Mouse (Mus musculus): ENCODE measurements at regions not wholly inside any gene's neighbourhood (a gene's known extent, or its start where the extent isn't known, plus 50 kb on each side); places are given as distances from the start of the nearest gene placed in this dataset.

- H3K4me1 ChIP-seq (ENCODE audit: control insufficient read depth in 1 of 2, insufficient read depth in 2 of 2, low read length in 2 of 2): no peaks in the 10 kb centered on the region
- H3K36me3 ChIP-seq (ENCODE audit: control insufficient read depth in 1 of 2, insufficient read depth in 2 of 2, low read length in 2 of 2): no peaks in the 10 kb centered on the region
- H3K27ac ChIP-seq (ENCODE audit: control insufficient read depth, low read depth, low read length): no peak overlapping the region
- no peak overlapping the region for H3K9ac ChIP-seq (ENCODE audit: control insufficient read depth, low read depth, low read length, poor library complexity, severe bottlenecking)
- TF ChIP-seq MYB (IDR thresholded peaks at IDR 0.05; ENCODE audit: low read depth, low read length) (no peak), POLR2AphosphoS2 (IDR thresholded peaks at IDR 0.05; ENCODE audit: low read length) (no peak), CHD1 (IDR thresholded peaks at IDR 0.05; ENCODE audit: low read depth, low read length) (no peak), TAL1 (IDR thresholded peaks at IDR 0.05; ENCODE audit: low read length) (no peak), MAX (IDR thresholded peaks at IDR 0.05; ENCODE audit: low read length) (no peak), MXI1 (IDR thresholded peaks at IDR 0.05; ENCODE audit: low read depth, low read length) (no peak), SMC3 (IDR thresholded peaks at IDR 0.05; ENCODE audit: low read depth, low read length) (no peak), E2F4 (IDR thresholded peaks at IDR 0.05; ENCODE audit: borderline replicate concordance, low read depth, low read length) (no peak), BHLHE40 (IDR thresholded peaks at IDR 0.05; ENCODE audit: borderline replicate concordance, low read depth, low read length) (no peak), ELF1 (IDR thresholded peaks at IDR 0.05; ENCODE audit: low read depth, low read length) (no peak), ETS1 (IDR thresholded peaks at IDR 0.05; ENCODE audit: low read depth, low read length) (no peak), HCFC1 (IDR thresholded peaks at IDR 0.05; ENCODE audit: low read depth, low read length) (no peak), EP300 (IDR thresholded peaks at IDR 0.05; ENCODE audit: low read depth in 1 of 2, low read length in 2 of 2) (no peak), USF1 (IDR thresholded peaks at IDR 0.05; ENCODE audit: low read depth, low read length) (no peak), MAFK (IDR thresholded peaks at IDR 0.05; ENCODE audit: borderline replicate concordance, low read depth, low read length) (no peak), GATA1 (IDR thresholded peaks at IDR 0.05; ENCODE audit: low read depth, low read length) (no peak), MYC (IDR thresholded peaks at IDR 0.05; ENCODE audit: low read depth, low read length) (no peak), MEF2A (IDR thresholded peaks at IDR 0.05; ENCODE audit: extremely low read depth, insufficient replicate concordance, low read depth, low read length, poor library complexity, severe bottlenecking) (no peak)
- no peaks in the 10 kb centered on the region for H3K27me3 ChIP-seq (ENCODE audit: control insufficient read depth in 1 of 2, insufficient read depth in 2 of 2, low read length in 2 of 2)
- no peaks in the 10 kb centered on the region for H3K9me3 ChIP-seq (replicated peaks; ENCODE audit: insufficient read depth, low read length)
- no peaks in the 10 kb centered on the region for H3K79me2 ChIP-seq (ENCODE audit: control insufficient read depth, insufficient read depth, low read length, poor library complexity)
- H3K4me3 ChIP-seq (ENCODE audit: control insufficient read depth in 1 of 2, insufficient read depth in 1 of 2, low read depth in 2 of 2, low read length in 2 of 2): no peak overlapping the region
- DNase-seq (ENCODE audit: low read depth, low spot score): no peak
Measured at GRCm38 (mm10) chr2:160046881-160047543, 286.9 kb downstream of the Gm826 start.

- no peaks in the 10 kb centered on the region for H3K36me3 ChIP-seq (ENCODE audit: control insufficient read depth in 1 of 2, insufficient read depth in 2 of 2, low read length in 2 of 2)
- no peak for TF ChIP-seq TBP (IDR thresholded peaks at IDR 0.05; ENCODE audit: low read depth, low read length)
- no peak for TF ChIP-seq CHD1 (IDR thresholded peaks at IDR 0.05; ENCODE audit: low read depth, low read length)
- TF ChIP-seq RCOR1 (IDR thresholded peaks at IDR 0.05; ENCODE audit: low read depth, low read length): no peak
- no peak for TF ChIP-seq BHLHE40 (IDR thresholded peaks at IDR 0.05; ENCODE audit: borderline replicate concordance, low read depth, low read length)
- TF ChIP-seq SMC3 (IDR thresholded peaks at IDR 0.05; ENCODE audit: low read depth, low read length): no peak
- no peak for TF ChIP-seq JUND (IDR thresholded peaks at IDR 0.05; ENCODE audit: low read depth, low read length)
- no peak for TF ChIP-seq USF1 (IDR thresholded peaks at IDR 0.05; ENCODE audit: low read depth, low read length)
- TF ChIP-seq MEF2A (IDR thresholded peaks at IDR 0.05; ENCODE audit: extremely low read depth, insufficient replicate concordance, low read depth, low read length, poor library complexity, severe bottlenecking): no peak
- no peak for TF ChIP-seq ZNF384 (IDR thresholded peaks at IDR 0.05; ENCODE audit: low read depth, low read length)
- no peak for TF ChIP-seq ZKSCAN1 (IDR thresholded peaks at IDR 0.05; ENCODE audit: low read depth, low read length)
- TF ChIP-seq MAFK (IDR thresholded peaks at IDR 0.05; ENCODE audit: borderline replicate concordance, low read depth, low read length): no peak
- no peak for TF ChIP-seq NRF1 (IDR thresholded peaks at IDR 0.05; ENCODE audit: insufficient read depth, low read depth, low read length, poor library complexity, severe bottlenecking)
- no peak for TF ChIP-seq CHD2 (IDR thresholded peaks at IDR 0.05; ENCODE audit: low read length)
- no peak for TF ChIP-seq MXI1 (IDR thresholded peaks at IDR 0.05; ENCODE audit: low read depth, low read length)
- no peak for TF ChIP-seq POLR2AphosphoS5 (IDR thresholded peaks at IDR 0.05; ENCODE audit: borderline replicate concordance, low read depth, low read length)
- no peaks in the 10 kb centered on the region for H3K79me2 ChIP-seq (ENCODE audit: control insufficient read depth, insufficient read depth, low read length, poor library complexity)
- H3K4me3 ChIP-seq (ENCODE audit: control insufficient read depth in 1 of 2, insufficient read depth in 1 of 2, low read depth in 2 of 2, low read length in 2 of 2): no peak overlapping the region
- H3K27ac ChIP-seq (ENCODE audit: control insufficient read depth, low read depth, low read length): no peak overlapping the region
- no peaks in the 10 kb centered on the region for H3K4me1 ChIP-seq (ENCODE audit: control insufficient read depth in 1 of 2, insufficient read depth in 2 of 2, low read length in 2 of 2)
- no peaks in the 10 kb centered on the region for H3K9me3 ChIP-seq (replicated peaks; ENCODE audit: insufficient read depth, low read length)
- DNase-seq (ENCODE audit: low read depth, low spot score): no peak
- no peak overlapping the region for H3K9ac ChIP-seq (ENCODE audit: control insufficient read depth, low read depth, low read length, poor library complexity, severe bottlenecking)
- H3K27me3 ChIP-seq (ENCODE audit: control insufficient read depth in 1 of 2, insufficient read depth in 2 of 2, low read length in 2 of 2): no peaks in the 10 kb centered on the region
Measured at GRCm38 (mm10) chr2:160044591-160044990, 289.4 kb downstream of the Gm826 start.

Measured in MEL (cell line).